Mouse (Mus musculus) stomach, embryonic 16.5 days (tissue): ENCODE data around the gene Kpna7. TPM values are rescaled to one million over a fixed set of nuclear protein-coding genes. Genes with fewer than 3 reads are reported as not detected.
"Not testable (repeated sequence)": the region's sequence is repeated elsewhere in the genome, so short reads cannot be mapped to it uniquely, and the experiment has no call there.

Experiments used
- ATAC-seq: fragments of 200-750 bp; cut with Nextera tagmentation; 2 replicates; pipeline ENCODE4 v1.8.0; 2017; ENCODE audit warnings: moderate number of reproducible peaks, moderate TSS enrichment; ENCODE audit not compliant: insufficient read depth, low FRiP score
- H3K27ac ChIP-seq: fragments of 300-500 bp; sonication (generic); 2 replicates; pipeline ENCODE4 v1.5.1; 2014; ENCODE audit warnings: low read length
- H3K27me3 ChIP-seq: fragments of 300-500 bp; sonication (generic); 2 replicates; pipeline ENCODE4 v1.6.1; 2014; ENCODE audit warnings: low read length, control low read depth, mixed read lengths; ENCODE audit not compliant: control insufficient read depth, insufficient read depth
- H3K36me3 ChIP-seq: fragments of 300-500 bp; sonication (generic); 2 replicates; pipeline ENCODE4 v1.6.1; 2014; ENCODE audit warnings: low read length; ENCODE audit not compliant: control insufficient read depth, insufficient read depth
- H3K4me1 ChIP-seq: fragments of 300-500 bp; sonication (generic); 2 replicates; pipeline ENCODE4 v1.6.1; 2014; ENCODE audit warnings: low read length, control low read depth, mixed read lengths; ENCODE audit not compliant: control insufficient read depth, insufficient read depth
- H3K4me2 ChIP-seq: fragments of 300-500 bp; sonication (generic); 2 replicates; pipeline ENCODE4 v1.6.1; 2014; ENCODE audit warnings: low read depth, low read length, mixed read lengths
- H3K4me3 ChIP-seq: fragments of 300-500 bp; sonication (generic); replicated peaks from 2 replicates; pipeline ENCODE4 v1.5.1; 2014; ENCODE audit warnings: mild to moderate bottlenecking, low read length
- H3K9ac ChIP-seq: fragments of 300-500 bp; sonication (generic); 2 replicates; pipeline ENCODE4 v1.6.1; 2014; ENCODE audit warnings: low read length
- H3K9me3 ChIP-seq: fragments of 300-500 bp; sonication (generic); replicated peaks from 2 replicates; pipeline ENCODE4 v1.6.1; 2016; ENCODE audit warnings: low read length, control low read depth; ENCODE audit not compliant: control insufficient read depth
- WGBS: fragments of 180-500 bp; shearing (Covaris S2); extraction: QIAGEN DNeasy Blood & Tissue Kit; methylation state at CpG from one replicate; pipeline ENCODE4 v1.1.7; 2014; 5-methylcytosine and 5-hydroxymethylcytosine counted together
- polyA plus RNA-seq: library from polyadenylated mRNA; unstranded; fragments of >200 nt; fragmentation: Nextera tagmentation; extraction: Ambion mirVana; gene quantifications from 2 replicates; pipeline ENCODE4 v1.2.1, GENCODE M21; 2015

Gene Kpna7
- polyA plus RNA-seq, 1 experiment from 2014 or later, result 0.08 TPM

DNA sequence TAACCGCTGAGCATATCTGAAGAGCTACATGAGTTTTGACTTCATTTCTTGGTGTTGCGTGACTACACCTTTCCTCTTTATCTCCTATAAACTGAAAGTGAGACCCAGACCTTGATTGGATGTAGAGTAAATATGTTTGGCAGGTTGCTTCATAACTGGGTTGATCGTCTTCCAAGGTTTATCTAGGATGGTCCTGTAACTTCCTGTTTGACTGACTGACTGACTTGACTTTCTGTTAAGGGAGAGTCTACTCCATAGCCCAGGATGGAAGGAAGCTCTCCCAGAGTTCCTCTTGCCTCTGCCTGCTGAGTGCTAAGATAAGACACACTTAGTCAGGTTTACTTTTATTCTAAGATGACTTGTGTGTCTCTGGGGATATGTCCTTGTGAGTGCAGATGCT is 6.0 kb upstream of the Kpna7 start:
- Histone ChIP-seq H3K9me3 (no peaks in the 10 kb centered on the region), H3K27ac (no peak overlapping the region), H3K9ac (no peak overlapping the region), H3K4me3 (no peak overlapping the region), H3K4me2 (no peak overlapping the region), H3K27me3 (no peaks in the 10 kb centered on the region), H3K4me1 (no peaks in the 10 kb centered on the region; the same call in 1 of the 2 replicates), H3K36me3 (peaks cover 20% of the 10 kb centered on the region; the same call in 1 of the 2 replicates)
- 78% methylated on average over 3 of the region's 3 CpGs for WGBS
- ATAC-seq, result no peak

DNA sequence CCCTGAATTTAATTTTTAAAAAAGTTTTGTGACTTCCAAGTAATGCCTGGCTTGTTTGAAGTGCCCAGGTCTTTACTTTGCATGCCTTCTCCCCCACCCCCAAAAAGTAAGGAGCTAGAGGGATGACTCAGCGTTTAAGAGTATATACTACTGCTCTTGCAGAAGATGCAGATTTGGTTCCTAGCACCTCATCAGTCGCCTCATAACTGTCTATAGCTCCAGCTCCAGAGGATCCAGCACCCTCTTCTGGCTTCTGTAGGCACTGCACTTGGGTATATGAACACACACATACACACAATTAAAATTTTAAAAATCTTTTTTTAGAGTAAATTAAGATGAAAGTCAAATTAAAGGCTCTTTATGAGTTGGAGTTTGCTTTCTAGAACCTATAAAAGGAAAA is 4.4 kb upstream of the Kpna7 start:
- Histone ChIP-seq H3K9me3 (no peaks in the 10 kb centered on the region), H3K9ac (no peak overlapping the region), H3K27ac (no peak overlapping the region), H3K4me3 (no peak overlapping the region), H3K4me2 (no peak overlapping the region), H3K27me3 (no peaks in the 10 kb centered on the region), H3K4me1 (peaks cover 6% of the 10 kb centered on the region), H3K36me3 (peaks cover 14% of the 10 kb centered on the region; the same call in 1 of the 2 replicates)
- 92% methylated on average over 2 of the region's 2 CpGs for WGBS
- no peak for ATAC-seq

DNA sequence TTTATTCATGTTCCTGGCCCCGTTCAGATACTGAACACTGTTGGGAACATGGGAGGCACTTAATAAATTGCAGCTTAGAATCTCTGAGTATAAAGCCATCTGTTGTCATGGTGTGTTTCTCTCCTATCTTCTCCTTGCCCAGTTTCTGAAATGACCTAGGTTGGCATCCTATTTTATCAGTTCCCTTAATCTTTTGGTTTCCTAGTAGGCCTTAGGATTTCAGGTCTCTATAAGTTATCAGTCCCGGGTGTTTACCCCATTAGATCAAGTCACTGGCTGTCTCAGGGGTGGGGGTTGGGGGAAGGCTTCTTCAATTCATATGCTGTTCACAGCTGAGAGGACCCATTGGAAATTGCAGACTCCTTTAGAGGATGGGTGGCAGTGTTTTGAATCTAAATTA is 992 bp upstream of the Kpna7 start:
- Histone ChIP-seq H3K36me3 (peaks cover 3% of the 10 kb centered on the region; the same call in 1 of the 2 replicates), H3K9me3 (no peaks in the 10 kb centered on the region), H3K27ac (peak overlapping the region; percentile 68; the same call in 1 of the 2 replicates), H3K27me3 (no peaks in the 10 kb centered on the region), H3K4me3 (peak overlapping the region; percentile 92), H3K9ac (peak overlapping the region; percentile 97), H3K4me2 (peak overlapping the region; percentile 97), H3K4me1 (peaks cover 6% of the 10 kb centered on the region)
- 49% methylated on average over 2 of the region's 2 CpGs for WGBS
- ATAC-seq, result no peak

DNA sequence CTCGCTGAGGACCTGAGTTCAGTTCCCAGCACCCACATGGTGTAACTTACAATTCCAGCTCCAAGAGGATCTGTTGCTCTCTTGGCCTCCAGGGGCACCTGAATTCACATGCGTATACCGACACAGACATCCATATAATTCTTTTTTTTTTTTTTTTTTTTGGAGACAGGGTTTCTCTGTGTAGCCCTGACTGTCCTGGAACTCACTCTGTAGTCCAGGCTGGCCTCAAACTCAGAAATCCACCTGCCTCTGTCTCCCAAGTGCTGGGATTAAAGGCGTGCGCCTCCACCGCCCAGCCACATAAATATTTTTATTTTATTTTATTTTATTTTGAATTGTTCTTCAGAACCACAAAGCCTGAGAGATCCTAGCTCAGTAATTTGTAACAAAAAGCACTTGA is 629 bp downstream of the Kpna7 start:
- not testable (repeated sequence) for H3K9me3 ChIP-seq, H3K27me3 ChIP-seq, ATAC-seq, H3K36me3 ChIP-seq, H3K4me1 ChIP-seq
- Histone ChIP-seq H3K4me3 (peak overlapping the region; percentile 92), H3K9ac (peak overlapping the region; percentile 97), H3K27ac (peak overlapping the region; percentile 81), H3K4me2 (peak overlapping the region; percentile 97)
- 44% methylated on average over 6 of the region's 6 CpGs for whole genome bisulfite sequencing

DNA sequence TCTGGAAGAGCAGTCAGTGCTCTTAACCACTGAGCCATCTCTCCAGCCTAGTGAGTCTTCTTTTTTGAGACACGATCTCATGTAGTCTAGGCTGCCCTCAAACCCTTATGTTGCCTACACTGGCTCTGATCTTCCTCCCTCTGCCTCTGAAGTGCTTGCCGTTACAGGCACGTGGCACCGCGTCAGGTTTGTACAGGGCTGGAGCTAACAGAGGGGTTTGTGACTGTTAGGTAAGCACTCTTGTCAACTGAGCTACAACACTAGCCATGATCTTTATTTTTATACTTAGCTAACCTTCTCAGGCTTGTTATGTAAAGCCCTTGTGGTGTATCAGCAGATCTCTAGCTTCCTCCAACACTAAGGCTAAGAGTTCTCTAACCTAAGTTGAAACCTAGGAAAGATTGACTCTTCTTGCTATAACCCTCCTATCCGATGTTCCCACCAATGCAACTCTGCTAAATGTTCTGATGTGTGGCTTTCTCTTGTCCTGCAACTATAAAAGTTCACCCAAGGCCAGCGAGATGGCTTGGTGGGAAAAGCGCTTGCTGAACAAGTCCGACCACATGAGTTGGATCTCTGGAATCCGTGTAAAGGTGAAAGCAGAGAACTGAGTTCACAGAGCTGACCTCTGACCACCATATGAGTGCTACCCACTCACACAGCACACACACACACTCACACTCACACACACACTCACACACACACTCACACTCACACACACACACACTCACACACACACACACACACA is 1.8 kb downstream of the Kpna7 start:
- H3K9me3 ChIP-seq, result no peaks in the 10 kb centered on the region
- no peak for ATAC-seq
- peaks cover 3% of the 10 kb centered on the region; the same call in 1 of the 2 replicates for H3K36me3 ChIP-seq
- H3K4me3 ChIP-seq, result no peak overlapping the region
- peaks cover 6% of the 10 kb centered on the region for H3K4me1 ChIP-seq
- no peaks in the 10 kb centered on the region for H3K27me3 ChIP-seq
- no peak overlapping the region for H3K27ac ChIP-seq
- WGBS, result 83% methylated on average over 10 of the region's 10 CpGs
- no peak overlapping the region for H3K4me2 ChIP-seq
- H3K9ac ChIP-seq, result no peak overlapping the region

DNA sequence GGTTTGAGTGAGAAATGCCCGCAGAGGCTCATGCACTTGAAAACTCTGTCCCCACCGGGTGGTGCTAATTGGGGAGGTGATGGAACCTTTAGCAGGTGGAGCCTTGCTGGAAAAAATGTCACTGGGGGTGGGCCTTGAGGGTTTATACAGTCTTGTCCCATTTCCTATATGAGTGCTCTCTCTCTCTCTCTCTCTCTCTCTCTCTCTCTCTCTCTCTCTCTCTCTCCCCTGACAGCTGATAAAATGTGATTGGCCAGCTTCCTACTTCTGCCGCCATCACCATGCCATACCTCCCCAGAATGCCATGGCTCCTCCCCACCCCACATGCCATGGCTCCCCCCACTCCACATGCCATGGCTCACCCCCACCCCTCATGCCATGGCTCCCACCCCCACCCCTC is 8.7 kb downstream of the Kpna7 start:
- no peak for ATAC-seq
- no peaks in the 10 kb centered on the region for H3K4me1 ChIP-seq
- WGBS, result 50% methylated on average over 3 of the region's 3 CpGs
- H3K9me3 ChIP-seq, result no peaks in the 10 kb centered on the region
- no peak overlapping the region for H3K27ac ChIP-seq
- H3K27me3 ChIP-seq, result no peaks in the 10 kb centered on the region
- no peak overlapping the region for H3K9ac ChIP-seq
- H3K4me2 ChIP-seq, result no peak overlapping the region
- H3K36me3 ChIP-seq, result no peaks in the 10 kb centered on the region
- H3K4me3 ChIP-seq, result no peak overlapping the region

DNA sequence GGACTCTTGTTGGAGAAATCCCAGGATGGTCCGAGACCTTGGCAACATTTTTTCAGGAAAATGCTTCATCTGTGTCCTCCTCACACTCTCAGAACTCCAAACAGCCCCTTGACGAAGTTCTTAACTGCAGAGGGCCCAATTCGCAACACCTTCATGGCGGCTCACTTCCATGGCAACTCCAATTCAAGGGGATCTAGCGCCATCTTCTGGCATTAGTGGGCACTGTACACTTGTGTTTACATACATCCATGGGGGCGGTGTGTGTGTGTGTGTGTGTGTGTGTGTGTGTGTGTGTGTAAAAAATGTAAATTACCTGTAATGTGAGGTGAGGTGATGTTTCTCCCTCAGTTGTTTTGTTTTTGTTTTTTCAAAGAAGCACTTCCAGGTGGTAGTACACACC is 12.5 kb downstream of the Kpna7 start:
- Histone ChIP-seq H3K9ac (no peak overlapping the region), H3K36me3 (no peaks in the 10 kb centered on the region), H3K9me3 (no peaks in the 10 kb centered on the region), H3K4me3 (no peak overlapping the region), H3K27me3 (no peaks in the 10 kb centered on the region), H3K4me2 (no peak overlapping the region), H3K27ac (no peak overlapping the region), H3K4me1 (no peaks in the 10 kb centered on the region)
- ATAC-seq, result no peak
- 44% methylated on average over 6 of the region's 6 CpGs for WGBS

DNA sequence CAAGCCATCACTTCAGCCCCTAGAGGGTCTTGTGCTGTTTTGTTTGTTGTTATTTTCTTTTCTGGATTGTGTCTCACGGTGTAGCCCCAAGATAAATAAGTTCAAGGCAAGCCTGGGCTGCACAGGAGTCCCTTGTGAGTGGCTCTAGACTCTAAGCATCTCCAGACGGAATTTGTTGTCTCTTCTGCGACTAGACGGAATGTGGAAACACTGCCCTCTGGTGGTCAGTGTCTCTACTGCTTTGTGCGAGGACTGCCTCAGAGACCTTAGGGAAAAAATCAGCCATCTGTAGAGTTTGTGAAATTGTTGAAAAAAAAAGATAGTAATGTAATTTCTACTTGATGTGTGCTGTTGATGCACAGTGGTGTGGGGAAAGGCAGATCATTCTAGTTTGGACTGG is 14.1 kb downstream of the Kpna7 start:
- Histone ChIP-seq H3K27me3 (no peaks in the 10 kb centered on the region), H3K9ac (no peak overlapping the region), H3K9me3 (no peaks in the 10 kb centered on the region), H3K4me3 (no peak overlapping the region), H3K4me1 (no peaks in the 10 kb centered on the region), H3K27ac (no peak overlapping the region), H3K36me3 (no peaks in the 10 kb centered on the region), H3K4me2 (no peak overlapping the region)
- 0 out of 2 replicates have a peak, but pooled peaks have one; percentile 10 for ATAC-seq
- WGBS, result 0% methylated on average over 5 of the region's 5 CpGs

DNA sequence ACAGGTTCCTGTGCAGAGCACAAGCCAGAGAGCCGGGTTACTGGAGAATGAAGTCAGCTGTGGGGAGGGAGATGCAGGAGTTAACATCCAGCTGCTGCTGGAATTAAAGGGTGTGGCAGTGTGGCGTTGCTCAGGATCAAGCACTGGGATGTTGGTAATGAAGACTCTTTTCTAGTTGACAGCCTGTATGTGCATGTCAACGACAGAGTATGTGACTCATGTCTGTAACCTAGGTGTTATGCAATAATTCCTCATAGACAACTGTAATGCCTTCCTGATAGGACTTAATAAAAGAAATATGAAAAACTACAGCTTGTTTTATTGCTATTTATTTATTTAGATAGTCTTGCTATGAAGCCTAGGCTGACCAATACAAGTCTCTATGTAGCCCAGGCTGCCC is 15.0 kb downstream of the Kpna7 start:
- Histone ChIP-seq H3K4me3 (no peak overlapping the region), H3K4me1 (no peaks in the 10 kb centered on the region), H3K9ac (no peak overlapping the region), H3K9me3 (no peaks in the 10 kb centered on the region), H3K36me3 (no peaks in the 10 kb centered on the region), H3K4me2 (no peak overlapping the region), H3K27me3 (no peaks in the 10 kb centered on the region), H3K27ac (no peak overlapping the region)
- no peak for ATAC-seq
- WGBS, result 34% methylated on average over 3 of the region's 3 CpGs
